Mouse (Mus musculus) hindbrain, embryonic 16.5 days (tissue): Measurements from ENCODE around the gene Tekt3. TPM values are rescaled to one million over a fixed set of nuclear protein-coding genes. Genes with fewer than 3 reads are reported as not detected.

ENCODE experiments used
- ATAC-seq: fragments of 200-750 bp; cut with Nextera tagmentation; 2 replicates; pipeline ENCODE4 v1.8.0; 2017; ENCODE audit warnings: moderate TSS enrichment, moderate library complexity
- H3K27ac ChIP-seq: fragments of 300-500 bp; sonication (generic); 2 replicates; pipeline ENCODE4 v1.5.1; 2014; ENCODE audit warnings: low read depth, mild to moderate bottlenecking, control low read depth, low read length, moderate library complexity
- H3K27me3 ChIP-seq: fragments of 300-500 bp; sonication (generic); replicated peaks from 2 replicates; pipeline ENCODE4 v1.6.1; 2014; ENCODE audit warnings: low read length; ENCODE audit not compliant: control insufficient read depth, insufficient read depth
- H3K36me3 ChIP-seq: fragments of 300-500 bp; sonication (generic); 2 replicates; pipeline ENCODE4 v1.6.1; 2014; ENCODE audit warnings: mild to moderate bottlenecking, low read length, moderate library complexity, mixed read lengths; ENCODE audit not compliant: control insufficient read depth, insufficient read depth
- H3K4me1 ChIP-seq: fragments of 300-500 bp; sonication (generic); 2 replicates; pipeline ENCODE4 v1.6.1; 2014; ENCODE audit warnings: low read depth, low read length; ENCODE audit not compliant: control insufficient read depth, insufficient read depth
- H3K4me2 ChIP-seq: fragments of 300-500 bp; sonication (generic); 2 replicates; pipeline ENCODE4 v1.6.1; 2014; ENCODE audit warnings: mild to moderate bottlenecking, low read length, control low read depth, moderate library complexity
- H3K4me3 ChIP-seq: fragments of 300-500 bp; sonication (generic); 2 replicates; pipeline ENCODE4 v1.5.1; 2014; ENCODE audit warnings: mild to moderate bottlenecking, low read length, control low read depth, moderate library complexity
- H3K9ac ChIP-seq: fragments of 300-500 bp; sonication (generic); 2 replicates; pipeline ENCODE4 v1.6.1; 2014; ENCODE audit warnings: low read depth, mild to moderate bottlenecking, control low read depth, low read length, moderate library complexity
- H3K9me3 ChIP-seq: fragments of 300-500 bp; sonication (generic); 2 replicates; pipeline ENCODE4 v1.6.1; 2014; ENCODE audit warnings: mild to moderate bottlenecking, low read length, moderate library complexity; ENCODE audit not compliant: control insufficient read depth
- WGBS: fragments of 180-500 bp; shearing (Covaris S2); extraction: QIAGEN DNeasy Blood & Tissue Kit; methylation state at CpG from one replicate; pipeline ENCODE4 v1.1.7; 2014; 5-methylcytosine and 5-hydroxymethylcytosine counted together
- polyA plus RNA-seq: library from polyadenylated mRNA; unstranded; fragments of >200 nt; fragmentation: Nextera tagmentation; extraction: Ambion mirVana; gene quantifications from 2 replicates; pipeline ENCODE4 v1.2.1, GENCODE M21; 2015

Gene Tekt3
- polyA plus RNA-seq, 1 experiment from 2014 or later = not detected

DNA sequence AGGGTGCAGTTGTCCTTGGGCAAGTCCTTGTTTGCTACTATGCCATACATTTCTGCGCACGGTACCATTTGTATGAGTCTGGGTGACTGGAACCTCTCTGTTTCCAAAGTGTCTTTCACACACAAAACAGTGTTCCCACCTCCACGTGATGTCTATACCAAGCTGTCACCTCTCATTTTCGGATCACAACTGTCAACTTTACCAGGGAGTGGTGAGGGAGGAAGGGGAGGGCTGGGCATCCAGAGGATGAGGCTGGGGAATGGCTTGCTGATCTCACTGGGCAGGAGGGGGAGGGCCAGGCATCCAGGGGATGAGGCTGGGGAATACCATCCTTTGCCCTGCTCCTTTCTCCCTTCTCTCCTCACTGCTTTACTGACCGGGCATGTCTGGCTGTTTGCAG, 72.6 kb downstream of the Tekt3 start:
- Histone ChIP-seq H3K4me3 (no peak overlapping the region), H3K9ac (no peak overlapping the region; the same call in 1 of the 2 replicates), H3K4me1 (peaks cover 26% of the 10 kb centered on the region), H3K27me3 (peaks cover 23% of the 10 kb centered on the region), H3K9me3 (no peaks in the 10 kb centered on the region), H3K4me2 (peak overlapping the region; percentile 99), H3K36me3 (no peaks in the 10 kb centered on the region), H3K27ac (no peak overlapping the region)
- no peak for ATAC-seq
- WGBS = 83% methylated on average over 5 of the region's 5 CpGs

DNA sequence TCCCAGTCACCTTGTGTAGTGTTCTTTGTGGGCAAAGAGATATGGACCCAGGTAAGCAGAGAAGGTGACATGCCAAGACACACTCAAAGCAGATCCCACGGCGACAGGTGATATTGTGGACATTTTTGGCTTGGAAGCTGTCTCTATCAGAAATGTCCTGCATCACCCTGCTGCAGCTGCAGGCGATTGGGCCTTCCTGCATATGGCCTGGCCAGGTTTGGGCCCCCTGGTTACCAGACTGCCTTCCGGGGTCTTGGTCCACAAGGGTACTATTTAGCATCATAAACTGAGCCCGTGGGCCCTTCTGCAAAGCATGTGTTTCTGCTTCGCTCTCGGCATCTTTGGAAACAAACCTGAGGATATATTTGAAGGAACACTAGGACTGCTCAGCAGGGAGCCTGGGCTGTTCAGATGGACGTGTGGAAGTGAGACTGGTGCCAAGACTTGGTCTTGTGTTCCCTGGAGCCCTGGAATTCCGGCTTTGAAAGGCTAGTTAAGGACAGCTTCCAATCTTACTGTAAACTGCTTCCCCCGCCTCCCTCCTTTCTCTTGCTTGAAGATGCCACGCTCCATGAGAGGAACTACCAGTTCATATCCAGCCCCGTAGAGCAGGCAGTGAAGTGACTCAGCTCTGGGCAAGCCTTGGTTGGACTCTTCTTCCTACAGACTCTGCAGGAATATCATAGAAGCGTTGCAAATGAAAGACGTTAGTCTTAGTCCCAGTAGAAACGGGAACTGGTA, 73.5 kb downstream of the Tekt3 start:
- Histone ChIP-seq H3K9me3 (no peaks in the 10 kb centered on the region), H3K4me1 (peaks cover 25% of the 10 kb centered on the region), H3K27me3 (peaks cover 19% of the 10 kb centered on the region), H3K36me3 (no peaks in the 10 kb centered on the region), H3K9ac (no peak overlapping the region), H3K4me3 (no peak overlapping the region), H3K4me2 (no peak overlapping the region), H3K27ac (no peak overlapping the region)
- WGBS = 65% methylated on average over 15 of the region's 15 CpGs
- no peak for ATAC-seq

DNA sequence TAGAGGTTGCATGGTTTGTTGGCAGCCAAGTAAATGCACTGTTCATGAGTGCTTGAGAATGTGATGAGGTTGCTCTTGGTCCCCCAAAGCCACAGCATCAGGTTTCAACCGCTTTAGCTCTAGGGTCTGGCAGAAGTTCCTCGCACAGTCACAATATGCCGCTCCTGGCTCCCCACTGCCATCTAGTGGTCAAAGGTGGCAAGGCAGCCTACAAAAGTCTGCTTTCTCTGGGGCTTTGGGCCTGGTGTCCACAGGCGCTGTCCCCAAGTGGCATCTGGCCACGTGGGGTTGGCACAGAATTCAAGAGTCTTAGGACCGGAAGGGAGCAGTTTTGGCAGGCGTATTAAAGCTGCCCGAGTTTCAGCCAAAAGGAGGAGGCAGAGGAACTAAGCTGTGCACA, 74.2 kb downstream of the Tekt3 start:
- no peak overlapping the region for H3K4me3 ChIP-seq
- peaks cover 23% of the 10 kb centered on the region for H3K4me1 ChIP-seq
- WGBS = 3% methylated on average over 8 of the region's 8 CpGs
- H3K27ac ChIP-seq = peak overlapping the region; percentile 36; the same call in 1 of the 2 replicates
- H3K27me3 ChIP-seq = peaks cover 15% of the 10 kb centered on the region
- no peaks in the 10 kb centered on the region for H3K36me3 ChIP-seq
- peak; percentile 84 for ATAC-seq
- no peak overlapping the region for H3K9ac ChIP-seq
- H3K9me3 ChIP-seq = no peaks in the 10 kb centered on the region
- no peak overlapping the region for H3K4me2 ChIP-seq

DNA sequence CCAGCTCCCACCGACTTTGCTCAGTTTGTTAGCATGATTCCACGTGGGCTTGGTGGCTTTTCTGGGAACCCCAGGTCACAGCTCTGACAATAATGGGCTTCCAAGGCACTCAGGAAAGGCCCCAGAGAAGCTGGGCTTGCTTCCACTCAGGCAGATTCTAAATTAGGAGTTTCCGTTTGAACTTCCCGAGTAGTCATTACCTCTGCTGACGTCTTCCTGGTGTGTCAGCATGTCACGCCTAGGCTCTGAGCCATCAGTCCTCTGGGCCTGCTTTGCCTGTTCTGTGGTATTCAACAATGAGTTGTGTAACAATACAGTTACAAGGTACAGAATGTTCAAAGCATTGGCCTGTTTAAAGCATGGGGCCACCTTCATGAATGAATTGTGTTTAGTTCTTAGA, 74.8 kb downstream of the Tekt3 start:
- Histone ChIP-seq H3K9ac (no peak overlapping the region), H3K4me3 (no peak overlapping the region), H3K4me1 (peaks cover 17% of the 10 kb centered on the region), H3K36me3 (no peaks in the 10 kb centered on the region; the same call in 1 of the 2 replicates), H3K9me3 (no peaks in the 10 kb centered on the region), H3K4me2 (no peak overlapping the region), H3K27ac (peak overlapping the region; percentile 36; the same call in 1 of the 2 replicates), H3K27me3 (peaks cover 11% of the 10 kb centered on the region)
- ATAC-seq = no peak
- WGBS = 72% methylated on average over 6 of the region's 6 CpGs

DNA sequence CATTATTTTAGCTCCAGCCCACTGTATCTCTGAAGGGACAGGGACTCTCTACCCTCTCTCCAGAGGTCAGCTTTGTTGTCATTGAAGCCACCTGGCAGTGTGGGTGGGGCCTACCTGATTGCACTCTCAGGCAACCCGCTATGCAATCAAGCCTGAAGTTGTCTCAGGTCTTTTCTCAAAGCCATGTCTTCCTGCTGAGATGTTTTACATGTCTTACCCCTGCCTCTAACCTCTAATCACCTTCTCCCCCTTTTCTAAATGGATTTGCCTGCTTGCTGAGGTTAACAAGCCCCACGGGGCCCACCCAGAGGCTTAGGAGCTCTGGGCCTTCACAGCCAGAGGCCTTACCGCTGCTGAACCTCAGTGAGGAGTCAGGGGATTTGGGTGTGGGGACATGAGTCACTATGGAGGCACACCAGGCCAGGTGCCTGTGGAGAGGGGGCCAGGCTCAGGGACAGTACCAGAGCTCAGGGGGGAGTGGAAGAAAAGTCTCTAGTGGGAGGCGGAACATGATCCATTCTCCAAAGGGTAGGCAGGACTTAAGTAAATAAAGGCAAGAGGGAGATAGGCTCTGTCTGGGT, 75.5 kb downstream of the Tekt3 start:
- peaks cover 11% of the 10 kb centered on the region for H3K4me1 ChIP-seq
- WGBS = 67% methylated on average over 4 of the region's 4 CpGs
- no peak overlapping the region for H3K4me3 ChIP-seq
- no peak for ATAC-seq
- H3K27me3 ChIP-seq = peaks cover 7% of the 10 kb centered on the region
- H3K9me3 ChIP-seq = no peaks in the 10 kb centered on the region
- H3K36me3 ChIP-seq = no peaks in the 10 kb centered on the region; the same call in 1 of the 2 replicates
- H3K27ac ChIP-seq = no peak overlapping the region
- H3K9ac ChIP-seq = no peak overlapping the region
- no peak overlapping the region for H3K4me2 ChIP-seq

DNA sequence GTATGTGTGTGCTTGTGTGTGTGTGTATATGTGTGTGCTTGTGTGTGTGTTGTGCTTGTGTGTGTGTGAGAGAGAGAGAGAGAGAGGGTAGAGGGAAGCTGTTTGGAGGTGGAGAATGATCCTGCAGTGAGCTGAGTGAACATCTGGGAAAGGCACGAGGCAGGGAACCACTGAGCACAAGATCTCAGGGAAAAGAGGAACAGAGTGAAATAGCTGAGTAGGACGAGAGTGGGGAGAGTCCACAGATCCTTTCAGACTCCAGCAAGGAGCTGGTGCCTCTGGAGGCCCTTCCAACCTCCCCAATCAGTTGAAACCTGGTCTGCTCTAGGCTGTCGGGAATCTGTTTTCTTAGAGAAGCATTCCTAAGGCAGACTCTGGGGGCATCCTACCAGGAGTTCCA, 77.3 kb downstream of the Tekt3 start:
- H3K4me3 ChIP-seq = no peak overlapping the region
- peaks cover 9% of the 10 kb centered on the region for H3K4me1 ChIP-seq

DNA sequence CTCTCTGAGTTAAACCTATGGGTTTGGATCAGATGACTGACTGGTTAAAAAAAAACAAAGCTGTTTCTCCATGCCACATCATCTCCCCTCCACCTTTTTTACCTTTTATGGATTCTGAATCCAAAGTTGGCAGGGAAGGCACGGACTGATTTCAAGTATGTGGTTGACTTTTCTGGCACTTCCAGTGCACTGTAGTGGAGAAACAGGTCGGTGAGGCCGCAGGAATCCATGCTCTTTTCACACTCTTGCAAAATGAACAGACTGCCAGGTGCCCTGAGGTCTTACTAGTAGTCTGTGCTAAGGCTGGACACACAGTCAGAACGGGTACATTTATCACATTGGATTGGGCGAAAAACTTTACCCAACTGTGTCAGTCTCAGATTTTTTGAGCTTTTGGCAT, 80.9 kb downstream of the Tekt3 start:
- no peak overlapping the region for H3K27ac ChIP-seq
- H3K27me3 ChIP-seq = no peaks in the 10 kb centered on the region
- no peak overlapping the region for H3K4me2 ChIP-seq
- no peak overlapping the region for H3K9ac ChIP-seq
- H3K9me3 ChIP-seq = no peaks in the 10 kb centered on the region
- 91% methylated on average over 5 of the region's 5 CpGs for WGBS
- no peak overlapping the region for H3K4me3 ChIP-seq
- no peak for ATAC-seq
- H3K36me3 ChIP-seq = no peaks in the 10 kb centered on the region; the same call in 1 of the 2 replicates
- H3K4me1 ChIP-seq = no peaks in the 10 kb centered on the region

More for the DNA sequence above, 77.3 kb downstream of the Tekt3 start:
- no peak overlapping the region for H3K4me2 ChIP-seq
- H3K27me3 ChIP-seq = peaks cover 5% of the 10 kb centered on the region
- no peak overlapping the region for H3K9ac ChIP-seq
- H3K9me3 ChIP-seq = no peaks in the 10 kb centered on the region
- 52% methylated on average over 3 of the region's 3 CpGs for WGBS
- H3K27ac ChIP-seq = no peak overlapping the region
- no peak for ATAC-seq
- no peaks in the 10 kb centered on the region; the same call in 1 of the 2 replicates for H3K36me3 ChIP-seq

DNA sequence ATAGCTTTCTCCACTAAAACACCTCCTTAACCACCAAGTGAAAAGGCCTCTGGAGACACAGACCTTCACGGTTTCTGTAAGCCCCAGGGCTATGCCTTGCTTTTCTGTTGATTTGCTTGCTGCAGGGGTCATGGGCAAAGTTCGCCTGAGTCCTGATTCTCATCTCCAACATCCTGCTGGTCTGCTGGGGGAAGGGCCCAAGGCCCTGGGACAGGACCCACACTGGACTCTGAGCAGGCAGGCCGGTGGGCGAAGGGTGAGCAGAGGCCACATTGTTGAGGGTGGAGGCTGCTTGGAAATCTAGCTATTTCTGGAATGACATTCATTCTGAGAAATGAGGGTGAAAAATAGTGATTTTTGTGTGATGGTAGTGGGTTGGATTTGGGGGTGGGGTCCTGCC, 81.4 kb downstream of the Tekt3 start:
- WGBS = 81% methylated on average over 4 of the region's 4 CpGs
- no peaks in the 10 kb centered on the region for H3K27me3 ChIP-seq

DNA sequence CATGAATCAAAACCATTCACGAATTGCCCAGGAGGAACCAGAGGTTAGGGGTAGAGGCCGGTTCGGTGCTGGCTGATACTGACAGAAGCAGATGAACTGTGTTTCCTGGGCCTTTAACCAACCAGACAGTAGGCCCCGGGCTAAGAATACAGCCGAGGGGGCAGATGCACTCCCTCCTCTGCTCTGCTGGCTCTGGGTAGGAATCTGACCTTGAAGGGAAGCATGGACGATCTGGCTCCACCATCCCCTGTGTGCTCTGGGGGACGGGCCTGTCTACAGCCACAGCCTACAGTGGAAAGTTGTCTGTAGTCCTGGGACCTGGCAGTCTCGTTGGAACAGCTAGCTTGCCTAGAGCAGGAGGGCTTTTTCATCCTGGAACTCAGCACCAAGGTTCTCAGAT, 82.0 kb downstream of the Tekt3 start:
- Histone ChIP-seq H3K27ac (no peak overlapping the region), H3K4me2 (no peak overlapping the region), H3K4me1 (no peaks in the 10 kb centered on the region), H3K9ac (no peak overlapping the region), H3K9me3 (no peaks in the 10 kb centered on the region), H3K4me3 (no peak overlapping the region), H3K36me3 (no peaks in the 10 kb centered on the region; the same call in 1 of the 2 replicates), H3K27me3 (no peaks in the 10 kb centered on the region)
- no peak for ATAC-seq
- 86% methylated on average over 8 of the region's 8 CpGs for WGBS

More for the DNA sequence above, 81.4 kb downstream of the Tekt3 start:
- Histone ChIP-seq H3K36me3 (no peaks in the 10 kb centered on the region; the same call in 1 of the 2 replicates), H3K27ac (no peak overlapping the region), H3K4me1 (no peaks in the 10 kb centered on the region), H3K9me3 (no peaks in the 10 kb centered on the region), H3K4me3 (no peak overlapping the region), H3K4me2 (no peak overlapping the region), H3K9ac (no peak overlapping the region)
- no peak for ATAC-seq
